Mouse (Mus musculus): ENCODE measurements around the gene Klhl8. TPM values are rescaled to one million over a fixed set of nuclear protein-coding genes. Genes with fewer than 3 reads are reported as not detected.

The Klhl8 gene
- total and polyA plus RNA-seq, 3 experiments: 0.11 to 3.0 (median 1.5) TPM

GRCm38 (mm10) chr5:103843938-103844337, 67.1 kb downstream of the Klhl8 start:
- TF ChIP-seq POLR2AphosphoS5 (IDR thresholded peaks at IDR 0.05; ENCODE audit: insufficient replicate concordance, low read depth, low read length) (no peak), TAL1 (conservative IDR thresholded peaks at IDR 0.05; ENCODE audit: low read depth, low read length) (no peak), CTCF (IDR thresholded peaks at IDR 0.05; ENCODE audit: low read depth, low read length) (no peak), GATA2 (IDR thresholded peaks at IDR 0.05; ENCODE audit: borderline replicate concordance, low read depth, low read length) (no peak), GATA1 (IDR thresholded peaks at IDR 0.05; ENCODE audit: borderline replicate concordance, low read length) (no peak)
- ATAC-seq (ENCODE audit: extremely low read depth, insufficient number of reproducible peaks, low FRiP score, poor library complexity, severe bottlenecking): no peak; the same call in 1 of the 2 replicates

GRCm38 (mm10) chr5:103839265-103839626, 71.8 kb downstream of the Klhl8 start:
- DNase-seq (ENCODE audit: low spot score) (no peak), ATAC-seq (ENCODE audit: extremely low read depth, insufficient number of reproducible peaks, low FRiP score, poor library complexity, severe bottlenecking) (no peak)
- Histone ChIP-seq H3K9me3 (replicated peaks) (no peaks in the 10 kb centered on the region), H3K27me3 (ENCODE audit: insufficient read depth, low read length) (no peaks in the 10 kb centered on the region), H3K36me3 (replicated peaks) (peaks cover 98% of the 10 kb centered on the region), H3K4me3 (ENCODE audit: low read depth, low read length) (no peak overlapping the region), H3K4me1 (ENCODE audit: insufficient read depth, low read depth, low read length) (peaks cover 24% of the 10 kb centered on the region)
- TF ChIP-seq POLR2AphosphoS5 (IDR thresholded peaks at IDR 0.05; ENCODE audit: insufficient replicate concordance, low read depth, low read length) (no peak), CTCF (IDR thresholded peaks at IDR 0.05; ENCODE audit: low read depth, low read length) (no peak), GATA2 (IDR thresholded peaks at IDR 0.05; ENCODE audit: borderline replicate concordance, low read depth, low read length) (no peak), GATA1 (IDR thresholded peaks at IDR 0.05; ENCODE audit: borderline replicate concordance, low read length) (no peak), TAL1 (conservative IDR thresholded peaks at IDR 0.05; ENCODE audit: low read depth, low read length) (no peak)

More at GRCm38 (mm10) chr5:103843938-103844337, 67.1 kb downstream of the Klhl8 start:
- peaks cover 99% of the 10 kb centered on the region for H3K36me3 ChIP-seq (replicated peaks)
- no peak overlapping the region for H3K4me3 ChIP-seq (ENCODE audit: low read depth, low read length)
- H3K9me3 ChIP-seq (replicated peaks): no peaks in the 10 kb centered on the region
- H3K27me3 ChIP-seq (ENCODE audit: insufficient read depth, low read length): no peaks in the 10 kb centered on the region
- H3K4me1 ChIP-seq (ENCODE audit: insufficient read depth, low read depth, low read length): peaks cover 12% of the 10 kb centered on the region
- no peak for DNase-seq (ENCODE audit: low spot score)

GRCm38 (mm10) chr5:103838550-103839264, 72.4 kb downstream of the Klhl8 start:
- no peak for ATAC-seq (ENCODE audit: extremely low read depth, insufficient number of reproducible peaks, low FRiP score, poor library complexity, severe bottlenecking)
- peaks cover 24% of the 10 kb centered on the region for H3K4me1 ChIP-seq (ENCODE audit: insufficient read depth, low read depth, low read length)
- H3K4me3 ChIP-seq (ENCODE audit: low read depth, low read length): no peak overlapping the region
- TF ChIP-seq TAL1 (conservative IDR thresholded peaks at IDR 0.05; ENCODE audit: low read depth, low read length): no peak
- TF ChIP-seq GATA2 (IDR thresholded peaks at IDR 0.05; ENCODE audit: borderline replicate concordance, low read depth, low read length): no peak
- TF ChIP-seq GATA1 (IDR thresholded peaks at IDR 0.05; ENCODE audit: borderline replicate concordance, low read length): no peak
- no peak for TF ChIP-seq CTCF (IDR thresholded peaks at IDR 0.05; ENCODE audit: low read depth, low read length)
- TF ChIP-seq POLR2AphosphoS5 (IDR thresholded peaks at IDR 0.05; ENCODE audit: insufficient replicate concordance, low read depth, low read length): no peak
- no peak for DNase-seq (ENCODE audit: low spot score)
- H3K27me3 ChIP-seq (ENCODE audit: insufficient read depth, low read length): no peaks in the 10 kb centered on the region
- H3K9me3 ChIP-seq (replicated peaks): no peaks in the 10 kb centered on the region
- peaks cover 98% of the 10 kb centered on the region for H3K36me3 ChIP-seq (replicated peaks)

- ATAC-seq (ENCODE audit: extremely low read depth, insufficient number of reproducible peaks, low FRiP score, poor library complexity, severe bottlenecking) (no peak), DNase-seq (ENCODE audit: low spot score) (no peak)
- Histone ChIP-seq H3K4me1 (ENCODE audit: insufficient read depth, low read depth, low read length) (peaks cover 24% of the 10 kb centered on the region), H3K27me3 (ENCODE audit: insufficient read depth, low read length) (no peaks in the 10 kb centered on the region), H3K36me3 (replicated peaks) (peaks cover 96% of the 10 kb centered on the region), H3K9me3 (replicated peaks) (no peaks in the 10 kb centered on the region), H3K4me3 (ENCODE audit: low read depth, low read length) (no peak overlapping the region)
- TF ChIP-seq POLR2AphosphoS5 (IDR thresholded peaks at IDR 0.05; ENCODE audit: insufficient replicate concordance, low read depth, low read length): no peak
- TF ChIP-seq GATA2 (IDR thresholded peaks at IDR 0.05; ENCODE audit: borderline replicate concordance, low read depth, low read length): no peak
- TF ChIP-seq CTCF (IDR thresholded peaks at IDR 0.05; ENCODE audit: low read depth, low read length): no peak
- no peak for TF ChIP-seq TAL1 (conservative IDR thresholded peaks at IDR 0.05; ENCODE audit: low read depth, low read length)
- no peak for TF ChIP-seq GATA1 (IDR thresholded peaks at IDR 0.05; ENCODE audit: borderline replicate concordance, low read length)
Observed at GRCm38 (mm10) chr5:103836148-103836784, 74.8 kb downstream of the Klhl8 start.

DNA sequence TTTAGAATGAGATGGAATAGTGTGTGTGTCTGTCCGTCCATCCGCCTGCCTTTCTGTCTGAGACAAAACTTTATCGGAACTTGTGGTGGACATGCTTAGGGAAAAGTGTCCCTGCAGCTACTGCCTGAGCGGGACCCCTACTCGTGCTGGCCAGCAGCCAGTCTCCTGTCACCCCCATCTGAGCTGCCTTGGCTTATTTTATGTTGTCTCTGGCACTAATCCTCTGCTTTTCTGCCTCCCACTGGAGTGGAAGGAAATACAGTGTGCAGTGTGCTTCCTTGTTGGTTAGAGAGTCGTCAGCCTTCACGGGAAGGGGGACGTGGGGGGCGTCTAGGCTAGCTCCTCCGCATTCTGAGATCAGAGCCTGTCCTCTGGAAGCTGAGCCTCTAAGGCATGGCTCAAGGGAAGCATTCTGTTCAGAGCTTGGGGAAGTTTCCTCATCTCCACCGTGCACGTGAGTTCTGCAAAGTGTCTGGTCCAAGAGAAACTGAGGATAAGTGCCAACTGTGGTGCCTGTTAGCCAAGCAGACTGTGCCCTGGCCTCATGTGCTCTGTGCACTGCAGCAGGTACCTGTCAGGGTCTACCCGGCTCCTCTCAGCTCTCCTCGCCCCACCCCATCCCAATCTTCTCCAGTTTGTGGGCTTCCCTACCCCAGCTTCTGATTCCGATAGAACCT, 75.5 kb downstream of the Klhl8 start:
- Histone ChIP-seq H3K36me3 (replicated peaks) (peaks cover 96% of the 10 kb centered on the region), H3K9me3 (replicated peaks) (no peaks in the 10 kb centered on the region), H3K4me3 (ENCODE audit: low read depth, low read length) (no peak overlapping the region), H3K27me3 (ENCODE audit: insufficient read depth, low read length) (no peaks in the 10 kb centered on the region), H3K4me1 (ENCODE audit: insufficient read depth, low read depth, low read length) (peaks cover 24% of the 10 kb centered on the region)
- ATAC-seq (ENCODE audit: extremely low read depth, insufficient number of reproducible peaks, low FRiP score, poor library complexity, severe bottlenecking): no peak
- no peak for DNase-seq (ENCODE audit: low spot score)
- TF ChIP-seq CTCF (IDR thresholded peaks at IDR 0.05; ENCODE audit: low read depth, low read length) (no peak), POLR2AphosphoS5 (IDR thresholded peaks at IDR 0.05; ENCODE audit: insufficient replicate concordance, low read depth, low read length) (no peak), TAL1 (conservative IDR thresholded peaks at IDR 0.05; ENCODE audit: low read depth, low read length) (no peak), GATA1 (IDR thresholded peaks at IDR 0.05; ENCODE audit: borderline replicate concordance, low read length) (no peak), GATA2 (IDR thresholded peaks at IDR 0.05; ENCODE audit: borderline replicate concordance, low read depth, low read length) (no peak)

- TF ChIP-seq GATA1 (IDR thresholded peaks at IDR 0.05; ENCODE audit: borderline replicate concordance, low read length): no peak
- no peak for TF ChIP-seq CTCF (IDR thresholded peaks at IDR 0.05; ENCODE audit: low read depth, low read length)
- no peak for TF ChIP-seq GATA2 (IDR thresholded peaks at IDR 0.05; ENCODE audit: borderline replicate concordance, low read depth, low read length)
- no peak for TF ChIP-seq TAL1 (conservative IDR thresholded peaks at IDR 0.05; ENCODE audit: low read depth, low read length)
- no peak for TF ChIP-seq POLR2AphosphoS5 (IDR thresholded peaks at IDR 0.05; ENCODE audit: insufficient replicate concordance, low read depth, low read length)
- no peaks in the 10 kb centered on the region for H3K9me3 ChIP-seq (replicated peaks)
- no peaks in the 10 kb centered on the region for H3K27me3 ChIP-seq (ENCODE audit: insufficient read depth, low read length)
- DNase-seq (ENCODE audit: low spot score) (no peak), ATAC-seq (ENCODE audit: extremely low read depth, insufficient number of reproducible peaks, low FRiP score, poor library complexity, severe bottlenecking) (no peak)
- no peak overlapping the region for H3K4me3 ChIP-seq (ENCODE audit: low read depth, low read length)
- H3K4me1 ChIP-seq (ENCODE audit: insufficient read depth, low read depth, low read length): peaks cover 3% of the 10 kb centered on the region; the same call in 1 of the 2 replicates
- H3K36me3 ChIP-seq (replicated peaks): peaks cover 98% of the 10 kb centered on the region
Observed at GRCm38 (mm10) chr5:103830886-103831285, 80.2 kb downstream of the Klhl8 start.
